Mouse (Mus musculus) hindbrain, embryonic 11.5 days (tissue): Measurements from ENCODE around the gene Mrpl45. TPM values are rescaled to one million over a fixed set of nuclear protein-coding genes. Genes with fewer than 3 reads are reported as not detected.

Experiments
- ATAC-seq: fragments of 200-750 bp; cut with Nextera tagmentation; 2 replicates; pipeline ENCODE4 v1.8.0; 2017; ENCODE audit warnings: mild to moderate bottlenecking, moderate TSS enrichment, moderate library complexity; ENCODE audit not compliant: low FRiP score
- DNase-seq: peaks from one replicate; pipeline ENCODE4 v3.0.0-alpha.2; 2015; ENCODE audit warnings: low spot score
- H3K27ac ChIP-seq: fragments of 300-500 bp; sonication (generic); 2 replicates; pipeline ENCODE4 v1.5.1; 2014; ENCODE audit warnings: mild to moderate bottlenecking, low read depth, low read length
- H3K27me3 ChIP-seq: fragments of 300-500 bp; sonication (generic); 2 replicates; pipeline ENCODE4 v1.6.1; 2014; ENCODE audit warnings: mild to moderate bottlenecking, low read length, moderate library complexity, mixed read lengths; ENCODE audit not compliant: control insufficient read depth, insufficient read depth
- H3K36me3 ChIP-seq: fragments of 300-500 bp; sonication (generic); 2 replicates; pipeline ENCODE4 v1.6.1; 2014; ENCODE audit warnings: mild to moderate bottlenecking, low read length, moderate library complexity, mixed read lengths; ENCODE audit not compliant: control insufficient read depth, insufficient read depth
- H3K4me1 ChIP-seq: fragments of 300-500 bp; sonication (generic); replicated peaks from 2 replicates; pipeline ENCODE4 v1.6.1; 2014; ENCODE audit warnings: low read length, mixed read lengths; ENCODE audit not compliant: control insufficient read depth, insufficient read depth
- H3K4me2 ChIP-seq: fragments of 300-500 bp; sonication (generic); replicated peaks from 2 replicates; pipeline ENCODE4 v1.6.1; 2014; ENCODE audit warnings: mild to moderate bottlenecking, low read depth, low read length
- H3K4me3 ChIP-seq: fragments of 300-500 bp; sonication (generic); 2 replicates; pipeline ENCODE4 v1.5.1; 2014; ENCODE audit warnings: low read depth, low read length
- H3K9ac ChIP-seq: fragments of 300-500 bp; sonication (generic); 2 replicates; pipeline ENCODE4 v1.6.1; 2014; ENCODE audit warnings: low read depth, low read length
- H3K9me3 ChIP-seq: fragments of 300-500 bp; sonication (generic); 2 replicates; pipeline ENCODE4 v1.6.1; 2016; ENCODE audit warnings: low read length; ENCODE audit not compliant: control insufficient read depth
- WGBS: fragments of 180-500 bp; shearing (Covaris S2); extraction: QIAGEN DNeasy Blood & Tissue Kit; methylation state at CpG from one replicate; pipeline ENCODE4 v1.1.7; 2014; 5-methylcytosine and 5-hydroxymethylcytosine counted together
- polyA plus RNA-seq: library from polyadenylated mRNA; unstranded; fragments of >200 nt; fragmentation: Nextera tagmentation; extraction: Ambion mirVana; gene quantifications from 2 replicates; pipeline ENCODE4 v1.2.1, GENCODE M21; 2014

The Mrpl45 gene
- polyA plus RNA-seq, 1 experiment from 2014 or later: 51.4 TPM

DNA sequence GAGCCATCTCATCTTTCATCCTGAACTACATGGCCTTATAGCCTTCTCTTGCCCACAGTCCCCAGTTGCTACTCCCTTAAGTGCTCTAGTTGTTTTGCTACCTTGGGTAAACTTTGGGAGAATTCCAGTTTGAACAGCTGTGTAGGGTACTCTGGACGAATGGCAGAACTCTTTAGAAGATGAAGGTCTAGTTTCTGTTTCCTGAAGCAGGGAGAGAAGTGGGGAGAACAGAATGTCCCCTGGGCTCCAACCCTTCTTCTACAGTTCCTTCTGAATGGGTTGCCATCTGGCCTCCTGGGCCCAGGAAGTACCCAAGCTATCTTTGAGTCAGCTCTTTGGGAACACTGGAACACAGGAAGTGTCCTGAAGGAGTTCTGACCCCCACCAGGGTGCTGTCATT lies 18.4 kb downstream of the Mrpl45 start:
- ATAC-seq (no peak), DNase-seq (no peak)
- H3K27me3 ChIP-seq: no peaks in the 10 kb centered on the region; the same call in 1 of the 2 replicates
- no peak overlapping the region for H3K27ac ChIP-seq
- no peak overlapping the region for H3K4me2 ChIP-seq
- no peaks in the 10 kb centered on the region for H3K9me3 ChIP-seq
- H3K9ac ChIP-seq: no peak overlapping the region
- H3K4me3 ChIP-seq: no peak overlapping the region
- H3K36me3 ChIP-seq: no peaks in the 10 kb centered on the region
- no peaks in the 10 kb centered on the region for H3K4me1 ChIP-seq
- WGBS: 57% methylated on average over 1 of the region's 1 CpGs

DNA sequence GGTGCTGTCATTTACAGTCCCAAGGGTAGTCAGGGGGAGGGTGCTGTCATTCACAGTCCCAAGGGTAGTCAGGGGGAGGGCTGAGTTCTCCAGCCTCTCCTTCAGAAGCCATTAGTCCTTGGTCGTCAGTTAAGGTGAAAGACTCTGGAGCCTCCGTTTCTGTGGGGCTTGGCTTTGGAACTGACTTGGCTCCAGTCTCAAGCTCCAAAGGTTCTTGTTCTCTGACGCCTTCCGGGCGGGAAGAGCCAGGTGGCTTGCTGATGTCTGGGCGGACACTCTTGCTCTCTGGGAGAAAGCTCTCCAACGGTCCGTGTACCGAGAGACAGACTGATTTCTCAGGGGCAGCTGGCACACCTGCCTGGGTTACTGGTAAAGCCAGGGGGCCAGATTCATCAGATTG lies 18.9 kb downstream of the Mrpl45 start:
- Histone ChIP-seq H3K36me3 (no peaks in the 10 kb centered on the region), H3K9me3 (no peaks in the 10 kb centered on the region), H3K9ac (no peak overlapping the region), H3K27me3 (no peaks in the 10 kb centered on the region; the same call in 1 of the 2 replicates), H3K4me3 (no peak overlapping the region), H3K4me1 (no peaks in the 10 kb centered on the region), H3K4me2 (no peak overlapping the region), H3K27ac (no peak overlapping the region)
- no peak for ATAC-seq
- no peak for DNase-seq
- WGBS: 86% methylated on average over 9 of the region's 9 CpGs

- Histone ChIP-seq H3K9ac (no peak overlapping the region), H3K4me1 (no peaks in the 10 kb centered on the region), H3K4me3 (no peak overlapping the region), H3K27me3 (no peaks in the 10 kb centered on the region; the same call in 1 of the 2 replicates), H3K27ac (no peak overlapping the region), H3K36me3 (no peaks in the 10 kb centered on the region), H3K9me3 (no peaks in the 10 kb centered on the region), H3K4me2 (no peak overlapping the region)
- no peak for DNase-seq
- no peak for ATAC-seq
- 55% methylated on average over 6 of the region's 6 CpGs for WGBS
Measured at GRCm38 (mm10) chr11:97336238-97336637, 20.7 kb downstream of the Mrpl45 start.

DNA sequence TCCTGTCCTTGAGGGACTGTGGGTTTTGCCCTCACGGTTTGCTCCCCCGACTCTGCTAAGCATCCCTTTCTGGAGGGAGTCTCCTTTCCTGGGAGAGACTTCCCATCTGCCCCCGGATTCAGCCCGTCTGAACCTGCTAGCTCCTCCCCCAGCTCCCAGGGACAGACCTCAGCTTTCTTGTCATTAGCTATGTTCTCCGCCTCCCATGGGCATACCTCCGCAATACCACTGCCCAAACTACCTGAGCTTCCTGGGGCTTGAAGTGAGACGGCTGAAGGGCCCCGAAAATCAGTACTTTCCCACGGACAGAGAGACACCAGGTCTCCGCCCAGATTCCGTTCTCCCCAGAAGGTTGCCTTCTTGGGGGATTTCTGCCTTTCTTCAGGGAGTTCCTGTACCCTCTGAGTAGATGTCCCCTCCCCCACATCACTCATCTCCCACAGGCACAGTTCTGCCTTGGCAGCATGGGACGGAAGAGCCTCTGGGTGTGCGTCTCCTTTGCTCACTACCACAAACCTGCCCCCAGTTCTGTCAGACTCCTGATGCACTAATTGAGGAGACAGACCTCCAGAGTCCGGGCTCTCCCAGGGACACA lies 21.3 kb downstream of the Mrpl45 start:
- Histone ChIP-seq H3K4me2 (no peak overlapping the region), H3K4me1 (no peaks in the 10 kb centered on the region), H3K36me3 (no peaks in the 10 kb centered on the region), H3K27me3 (no peaks in the 10 kb centered on the region; the same call in 1 of the 2 replicates), H3K9me3 (no peaks in the 10 kb centered on the region), H3K9ac (no peak overlapping the region), H3K27ac (no peak overlapping the region), H3K4me3 (no peak overlapping the region)
- DNase-seq: no peak
- 70% methylated on average over 14 of the region's 14 CpGs for WGBS
- no peak for ATAC-seq

- Histone ChIP-seq H3K4me3 (no peak overlapping the region), H3K36me3 (no peaks in the 10 kb centered on the region), H3K9ac (no peak overlapping the region), H3K4me2 (no peak overlapping the region), H3K27ac (no peak overlapping the region), H3K9me3 (no peaks in the 10 kb centered on the region), H3K27me3 (no peaks in the 10 kb centered on the region; the same call in 1 of the 2 replicates), H3K4me1 (no peaks in the 10 kb centered on the region)
- ATAC-seq (no peak), DNase-seq (no peak)
- 87% methylated on average over 12 of the region's 12 CpGs for WGBS
Measured at GRCm38 (mm10) chr11:97337363-97337762, 21.8 kb downstream of the Mrpl45 start.

- no peak for DNase-seq
Measured at GRCm38 (mm10) chr11:97338302-97338976, 22.9 kb downstream of the Mrpl45 start.

DNA sequence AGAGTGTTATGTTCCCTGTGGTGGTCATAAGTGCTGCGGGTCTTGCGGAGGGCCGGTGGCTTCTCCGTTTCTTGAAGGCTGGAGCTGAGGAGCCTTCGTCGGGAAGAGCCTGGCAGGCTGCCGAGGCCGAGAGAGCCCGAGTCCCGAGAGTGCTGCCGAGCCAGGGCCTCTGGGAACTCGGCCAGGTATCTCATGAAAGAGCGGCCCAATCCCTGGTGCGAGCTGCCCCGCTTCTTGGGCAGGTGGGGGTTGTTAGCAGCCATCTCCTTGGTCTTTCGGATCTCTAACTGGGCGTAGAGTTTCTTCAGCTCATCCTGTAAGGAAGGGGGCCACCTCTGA lies 23.4 kb downstream of the Mrpl45 start:
- no peak for DNase-seq
- Histone ChIP-seq H3K27ac (no peak overlapping the region), H3K4me2 (no peak overlapping the region), H3K4me3 (no peak overlapping the region), H3K4me1 (0 out of 2 replicates have a peak, but pooled peaks cover 3% of the 10 kb centered on the region), H3K27me3 (no peaks in the 10 kb centered on the region; the same call in 1 of the 2 replicates), H3K9me3 (no peaks in the 10 kb centered on the region), H3K36me3 (no peaks in the 10 kb centered on the region), H3K9ac (no peak overlapping the region)
- ATAC-seq: no peak
- 47% methylated on average over 17 of the region's 17 CpGs for WGBS

More at GRCm38 (mm10) chr11:97338302-97338976, 22.9 kb downstream of the Mrpl45 start:
- no peaks in the 10 kb centered on the region for H3K36me3 ChIP-seq
- WGBS: 44% methylated on average over 21 of the region's 21 CpGs
- H3K4me2 ChIP-seq: no peak overlapping the region
- H3K4me1 ChIP-seq: 0 out of 2 replicates have a peak, but pooled peaks cover under 1% of the 10 kb centered on the region
- no peak for ATAC-seq
- H3K27ac ChIP-seq: no peak overlapping the region
- no peak overlapping the region for H3K9ac ChIP-seq
- no peaks in the 10 kb centered on the region; the same call in 1 of the 2 replicates for H3K27me3 ChIP-seq
- H3K9me3 ChIP-seq: no peaks in the 10 kb centered on the region
- no peak overlapping the region for H3K4me3 ChIP-seq

- Histone ChIP-seq H3K27ac (no peak overlapping the region), H3K36me3 (no peaks in the 10 kb centered on the region), H3K4me2 (no peak overlapping the region), H3K27me3 (no peaks in the 10 kb centered on the region; the same call in 1 of the 2 replicates), H3K9me3 (no peaks in the 10 kb centered on the region), H3K9ac (no peak overlapping the region), H3K4me3 (no peak overlapping the region), H3K4me1 (0 out of 2 replicates have a peak, but pooled peaks cover 3% of the 10 kb centered on the region)
- no peak for ATAC-seq
- no peak for DNase-seq
- WGBS: 52% methylated on average over 8 of the region's 8 CpGs
Measured at GRCm38 (mm10) chr11:97343175-97343574, 27.7 kb downstream of the Mrpl45 start.

DNA sequence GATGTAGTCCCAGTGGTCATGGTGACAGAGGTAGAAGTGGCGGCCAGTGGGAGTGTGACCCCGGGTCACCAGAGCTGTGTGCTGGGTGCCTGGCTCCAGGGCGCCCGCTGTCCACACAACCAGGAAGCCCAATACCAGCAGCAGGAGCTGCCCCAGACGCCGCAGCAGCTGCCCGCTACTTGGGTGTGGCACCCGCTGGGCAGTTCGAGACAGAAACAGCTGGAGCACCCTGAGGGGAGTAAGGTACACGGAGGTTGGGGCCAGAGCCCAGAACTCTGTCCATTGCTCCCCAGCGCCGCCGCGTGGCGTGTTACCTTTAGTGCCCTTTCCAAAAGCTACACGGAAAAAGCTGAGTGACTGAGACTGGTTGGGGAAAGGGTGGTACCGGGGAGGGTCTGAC lies 28.1 kb downstream of the Mrpl45 start:
- Histone ChIP-seq H3K9ac (no peak overlapping the region), H3K27me3 (no peaks in the 10 kb centered on the region; the same call in 1 of the 2 replicates), H3K27ac (no peak overlapping the region), H3K4me3 (no peak overlapping the region), H3K4me1 (0 out of 2 replicates have a peak, but pooled peaks cover 3% of the 10 kb centered on the region), H3K9me3 (no peaks in the 10 kb centered on the region), H3K36me3 (no peaks in the 10 kb centered on the region), H3K4me2 (no peak overlapping the region)
- DNase-seq (peak; percentile 34), ATAC-seq (no peak)
- 25% methylated on average over 17 of the region's 17 CpGs for WGBS
